Mouse (Mus musculus): ENCODE measurements around the gene 4930404H24Rik.

DNA sequence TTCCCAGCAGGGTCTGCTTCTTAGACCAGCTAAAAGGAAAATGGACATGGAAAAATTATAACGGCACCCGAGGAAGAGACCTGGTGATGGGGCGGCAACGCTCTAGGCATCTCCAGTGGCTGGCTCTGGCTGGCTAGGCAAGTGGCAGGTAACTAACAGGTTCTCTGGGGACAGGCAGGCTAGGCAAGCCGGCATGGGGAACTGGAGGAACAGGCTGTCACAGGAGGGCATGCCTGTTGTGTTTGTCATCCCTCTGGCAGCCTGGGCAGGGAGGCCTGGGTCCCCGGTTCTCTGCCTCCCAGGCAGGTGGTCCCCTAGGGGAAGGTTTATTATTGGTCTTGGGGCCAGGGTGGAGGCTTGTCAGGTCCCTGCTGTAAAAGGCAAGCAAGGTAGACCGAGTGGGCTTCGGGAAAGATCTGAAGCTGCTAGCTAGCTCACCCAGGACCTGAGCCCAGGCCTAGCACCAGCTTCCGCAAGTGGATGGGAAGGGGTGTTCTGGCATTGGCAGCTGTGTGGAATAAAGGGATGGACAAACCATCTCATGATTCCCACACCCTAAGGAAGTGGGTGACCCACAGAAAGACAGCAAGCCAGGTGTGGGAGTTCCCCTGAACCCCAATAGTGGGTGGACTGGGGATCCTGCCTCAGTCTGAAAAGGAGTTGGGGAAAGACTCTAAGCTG lies 34.4 kb downstream of the 4930404H24Rik start:
- no peak for TF ChIP-seq POLR2A (IDR thresholded peaks at IDR 0.05; ENCODE audit: borderline replicate concordance, insufficient read depth, low read length)
- TF ChIP-seq CTCF (IDR thresholded peaks at IDR 0.05; ENCODE audit: borderline replicate concordance, insufficient read depth, low read depth, low read length) = no peak
